13 mouse cellular contexts compared by ENCODE assay signal in the genomic region with DNA sequence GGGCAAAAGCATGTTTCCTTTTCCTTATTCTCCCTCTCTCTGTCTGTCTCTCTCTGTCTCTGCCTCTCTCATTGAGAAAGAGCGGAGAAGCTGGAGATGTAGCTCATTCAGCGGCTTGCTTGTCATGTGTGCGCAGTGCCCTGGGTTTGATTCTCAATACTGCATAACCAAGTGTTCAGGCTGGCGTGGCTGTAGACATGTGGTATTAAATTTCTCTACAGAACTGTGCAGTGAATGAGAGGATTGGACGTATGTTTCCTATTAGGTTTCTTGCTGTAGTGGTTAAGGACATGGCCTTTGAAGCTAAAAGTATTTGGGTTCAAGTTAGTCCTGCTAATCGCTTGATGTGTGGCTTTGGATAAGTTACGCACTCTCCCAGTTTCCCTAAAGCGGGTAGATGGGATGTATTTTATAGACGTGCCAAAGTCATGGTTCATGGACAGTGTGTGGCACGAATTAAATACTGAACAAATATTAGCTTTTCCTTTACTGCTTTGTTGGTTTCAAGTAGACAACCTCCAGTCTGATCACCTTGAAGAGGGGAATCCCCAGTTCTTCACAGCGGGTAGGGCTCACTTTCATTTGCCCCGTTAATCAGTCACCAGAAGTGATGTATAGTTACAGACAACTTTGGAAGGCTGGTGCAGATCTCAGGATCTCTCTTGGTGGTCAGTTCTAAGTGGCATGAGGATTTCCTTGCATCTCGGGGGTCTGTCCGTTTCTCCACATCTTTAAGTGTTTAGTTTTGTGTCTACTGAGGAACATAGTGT. TPM values are rescaled to one million over a fixed set of nuclear protein-coding genes. Genes with fewer than 3 reads are reported as not detected.
DNase-seq lines count a peak whose midpoint lies in the region; ATAC-seq and TF ChIP-seq lines count a peak whose summit lies in the region.
"Had no signal": no experiment of that assay in that cellular context is flagged by ENCODE, and none has a peak within 500 bp of the region (broad histone marks: within the 10 kb centered on the region; RNA-seq: fewer than 3 reads in every experiment).

No protein-coding gene starts in this region.

- no peak overlapping the region for H3K27ac ChIP-seq in gastrocnemius, adult 2 months
- no peak overlapping the region for H3K27ac ChIP-seq in liver, adult 2 months (replicated peaks; ENCODE audit: insufficient read depth, low read depth, low read length)
- H3K27ac ChIP-seq in liver, embryonic 11.5 days (ENCODE audit: low read depth, low read length), result no peak overlapping the region
- H3K27ac ChIP-seq: liver, embryonic 15.5 days; midbrain, embryonic 13.5 days had no signal

- H3K9ac ChIP-seq in liver, adult 2 months (ENCODE audit: low read depth, low read length), result no peak overlapping the region
- H3K9ac ChIP-seq in liver, embryonic 11.5 days (ENCODE audit: low read depth, low read length), result no peak overlapping the region
- H3K9ac ChIP-seq: liver, embryonic 15.5 days; midbrain, embryonic 13.5 days had no signal

- intact Hi-C loops in gastrocnemius, adult 2 months (cut with DNase I), result no loop called here
- intact Hi-C loops in gastrocnemius, postnatal 14 days (cut with DNase I; ENCODE audit: low total_unique reads), result no loop called here

- no peak for ATAC-seq in liver, embryonic 11.5 days (replicated peaks; ENCODE audit: low FRiP score)
- ATAC-seq in inflammation-experienced regulatory T-cells, adult 6 months, result no peak
- ATAC-seq: Patski had no signal

- no peak for TF ChIP-seq CTCF in gastrocnemius, adult 2 months (IDR thresholded peaks at IDR 0.05)
- TF ChIP-seq CTCF in liver, adult 2 months (IDR thresholded peaks at IDR 0.05; ENCODE audit: low read depth, low read length), result no peak

- peaks cover 13% of the 10 kb centered on the region for H3K4me1 ChIP-seq in liver, adult 2 months (ENCODE audit: control insufficient read depth, insufficient read depth, low read length)
- peaks cover 7% of the 10 kb centered on the region for H3K4me1 ChIP-seq in liver, embryonic 11.5 days (replicated peaks; ENCODE audit: control insufficient read depth, insufficient read depth, low read length)

- peak overlapping the region; percentile 19; the same call in 1 of the 2 replicates for H3K4me3 ChIP-seq in gastrocnemius, adult 2 months
- no peak overlapping the region for H3K4me3 ChIP-seq in liver, adult 2 months (ENCODE audit: insufficient read depth, low read depth, low read length)
- no peak overlapping the region for H3K4me3 ChIP-seq in liver, embryonic 11.5 days (ENCODE audit: low read depth, low read length)
- H3K4me3 ChIP-seq: liver, embryonic 15.5 days; midbrain, embryonic 13.5 days had no signal

- TF ChIP-seq POLR2A in liver, adult 2 months (IDR thresholded peaks at IDR 0.05; ENCODE audit: extremely low read depth, insufficient read depth, low read length), result no peak

- no peaks in the 10 kb centered on the region for H3K9me3 ChIP-seq in liver, embryonic 11.5 days (ENCODE audit: control insufficient read depth, low read length)
- H3K9me3 ChIP-seq: liver, embryonic 15.5 days; midbrain, embryonic 13.5 days had no signal

- H3K27me3 ChIP-seq in liver, adult 2 months (ENCODE audit: control insufficient read depth, insufficient read depth, low read length), result no peaks in the 10 kb centered on the region
- H3K27me3 ChIP-seq in liver, embryonic 11.5 days (replicated peaks; ENCODE audit: control insufficient read depth, insufficient read depth, low read length), result peaks cover 17% of the 10 kb centered on the region; the same call in 1 of the 2 replicates
- no peaks in the 10 kb centered on the region for H3K27me3 ChIP-seq in splenic B cell, adult 2 months (ENCODE audit: control insufficient read depth, insufficient read depth, low read length, poor library complexity, severe bottlenecking)
- H3K27me3 ChIP-seq: Patski had no signal

- 53% methylated on average over 14 of the region's 14 CpGs for WGBS in liver, adult 2 months
- 68% methylated on average over 14 of the region's 14 CpGs for WGBS in liver, embryonic 11.5 days

- no peak for DNase-seq in gastrocnemius, adult 2 months
- DNase-seq in gastrocnemius, postnatal 25 days, result no peak
- DNase-seq in liver, adult 2 months (ENCODE audit: extremely low read depth, low read depth, low spot score), result peak; percentile 43
- DNase-seq in liver, embryonic 11.5 days (ENCODE audit: low spot score), result no peak
- DNase-seq in forelimb bud, embryonic 11.5 days (ENCODE audit: low read depth, low spot score), result peak; percentile 74
- DNase-seq in splenic B cell, adult 2 months (ENCODE audit: low read depth, low spot score), result peak; percentile 19
- DNase-seq in gastrocnemius, postnatal 14 days, result no peak
- DNase-seq: adrenal gland, postnatal 36 days; cerebellum, adult 8-10 months had no signal

- peaks cover 56% of the 10 kb centered on the region for H3K79me2 ChIP-seq in liver, adult 2 months (ENCODE audit: control insufficient read depth, insufficient read depth, low read length)

- no peak overlapping the region for H3K4me2 ChIP-seq in liver, embryonic 11.5 days
- H3K4me2 ChIP-seq: liver, embryonic 15.5 days; midbrain, embryonic 13.5 days had no signal

- H3K36me3 ChIP-seq in liver, adult 2 months (ENCODE audit: control insufficient read depth, insufficient read depth, low read length), result no peaks in the 10 kb centered on the region
- H3K36me3 ChIP-seq in liver, embryonic 11.5 days (ENCODE audit: control insufficient read depth, insufficient read depth, low read length), result no peaks in the 10 kb centered on the region
- H3K36me3 ChIP-seq in splenic B cell, adult 2 months (ENCODE audit: control insufficient read depth, insufficient read depth, low read length, poor library complexity, severe bottlenecking), result no peaks in the 10 kb centered on the region
- H3K36me3 ChIP-seq: liver, embryonic 15.5 days; midbrain, embryonic 13.5 days had no signal

RNA-seq across cellular contexts. Expression of gene Syne2, which starts 16.2 kb away (rescaled TPM):
- 10 to 100 TPM; 15.0 to 15.5 TPM for total RNA-seq in gastrocnemius, adult 2 months (2021)
- total RNA-seq in gastrocnemius, postnatal 25 days (2021), result 10 to 100 TPM; 13.2 to 13.5 TPM
- 31.3 and 43.0 TPM in 2 replicates for total RNA-seq in liver, adult 2 months (2014; rRNA removed)
- 8.1 and 12.0 TPM in 2 replicates for polyA plus RNA-seq in liver, adult 2 months (2012; rRNA removed)
- 17.9 and 21.5 TPM in 2 replicates for polyA plus RNA-seq in liver, embryonic 11.5 days (2014; fragmentation: Nextera tagmentation; extraction: Ambion mirVana)
- total RNA-seq in gastrocnemius, postnatal 14 days (2021), result 10 to 100 TPM; 18.3 to 20.9 TPM
- 10 to 100 TPM; 14.7 to 16.0 (median 15.6) TPM for polyA plus RNA-seq in inflammation-experienced regulatory T-cells, adult 6 months (2017; shearing (Covaris generic))

Comparison
In these comparisons a context has a peak if more than half of its experiments do, and no peak if none do; other contexts are left out.
1. DNase-seq: peak in liver, adult 2 months (single experiment), forelimb bud, embryonic 11.5 days (single experiment) and splenic B cell, adult 2 months (single experiment); none in gastrocnemius, adult 2 months (single experiment), gastrocnemius, postnatal 25 days (single experiment), liver, embryonic 11.5 days (single experiment) and gastrocnemius, postnatal 14 days (single experiment).